Mouse (Mus musculus): ENCODE measurements around the gene Rps29.

- no peak for TF ChIP-seq USF1 (IDR thresholded peaks at IDR 0.05; ENCODE audit: low read depth)
- peak; percentile 0 for TF ChIP-seq POLR2A (IDR thresholded peaks at IDR 0.05; ENCODE audit: insufficient read length, low read depth)
- no peak for TF ChIP-seq TCF12 (IDR thresholded peaks at IDR 0.05; ENCODE audit: insufficient read depth, poor library complexity, severe bottlenecking)
- TF ChIP-seq MYOG (IDR thresholded peaks at IDR 0.05; ENCODE audit: control insufficient read depth in 1 of 3, insufficient read depth in 1 of 3, insufficient read length in 2 of 3, low read depth in 2 of 3), result no peak
- no peak for TF ChIP-seq MYOD1 (IDR thresholded peaks at IDR 0.05; ENCODE audit: control insufficient read depth in 1 of 3, insufficient read length in 2 of 3, low read depth in 2 of 3)
- TF ChIP-seq MAX (IDR thresholded peaks at IDR 0.05; ENCODE audit: low read depth), result no peak
- TF ChIP-seq CEBPB (IDR thresholded peaks at IDR 0.05; ENCODE audit: insufficient read depth, poor library complexity, severe bottlenecking), result no peak
- no peak for TF ChIP-seq POLR2AphosphoS2 (IDR thresholded peaks at IDR 0.05; ENCODE audit: insufficient read length, low read depth)
These were observed 39.2 kb upstream of the Rps29 start, which contains the start of gene Dnaaf2 for GRCm38 (mm10) chr12:69198164-69198535.

All from myocyte (in vitro differentiated cells).